Mouse (Mus musculus): ENCODE data around the gene Lamb1. TPM values are rescaled to one million over a fixed set of nuclear protein-coding genes. Genes with fewer than 3 reads are reported as not detected.

Gene Lamb1
- total RNA-seq, 2 experiments from 2014 or later, result 36.1 to 37.7 TPM

DNA sequence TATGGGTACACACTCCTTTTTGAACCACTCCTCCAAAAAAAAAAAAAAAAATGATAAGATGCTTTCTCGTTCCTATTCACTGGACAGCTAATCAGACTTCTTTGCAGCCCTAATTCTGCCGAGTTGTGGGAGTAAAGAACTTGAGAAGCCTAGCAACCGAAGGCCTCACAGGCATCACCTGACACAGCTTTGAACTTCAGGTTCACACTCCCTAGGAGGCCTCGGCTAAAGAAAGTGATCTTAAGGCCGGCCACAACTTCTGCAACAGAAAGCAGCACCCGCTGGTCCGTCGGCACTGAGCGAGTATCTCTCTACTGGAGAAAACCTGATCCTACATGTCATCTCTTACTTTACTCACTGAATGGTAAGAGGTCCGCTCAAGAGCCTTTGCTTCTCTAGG, 16.4 kb upstream of the Lamb1 start:
- DNase-seq (ENCODE audit: extremely low spot score in 1 of 2, low spot score in 1 of 2), result no peak

GRCm38 (mm10) chr12:31252259-31252658, 12.8 kb upstream of the Lamb1 start:
- DNase-seq (ENCODE audit: extremely low spot score in 1 of 2, low spot score in 1 of 2), result no peak

DNA sequence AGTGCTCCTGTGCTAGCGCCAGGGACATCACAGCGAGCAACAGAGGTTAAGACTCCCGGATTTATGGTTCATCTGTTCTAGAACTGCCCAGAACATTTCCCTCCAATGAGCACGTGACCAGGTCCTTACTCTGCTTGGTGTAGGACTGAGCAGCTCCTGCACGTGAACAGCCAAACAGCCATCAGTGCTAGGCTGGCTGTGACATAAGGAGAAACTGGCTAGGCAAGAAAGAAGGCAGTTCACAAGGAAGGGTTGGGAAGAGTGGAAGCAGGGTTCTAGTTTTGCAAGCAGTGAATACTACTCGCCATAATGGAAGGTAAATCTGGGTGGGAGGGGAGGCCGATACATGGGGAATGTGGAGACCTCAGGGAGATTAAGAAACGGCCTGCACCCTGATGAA, 10.1 kb upstream of the Lamb1 start:
- DNase-seq (ENCODE audit: extremely low spot score in 1 of 2, low spot score in 1 of 2), result no peak

DNA sequence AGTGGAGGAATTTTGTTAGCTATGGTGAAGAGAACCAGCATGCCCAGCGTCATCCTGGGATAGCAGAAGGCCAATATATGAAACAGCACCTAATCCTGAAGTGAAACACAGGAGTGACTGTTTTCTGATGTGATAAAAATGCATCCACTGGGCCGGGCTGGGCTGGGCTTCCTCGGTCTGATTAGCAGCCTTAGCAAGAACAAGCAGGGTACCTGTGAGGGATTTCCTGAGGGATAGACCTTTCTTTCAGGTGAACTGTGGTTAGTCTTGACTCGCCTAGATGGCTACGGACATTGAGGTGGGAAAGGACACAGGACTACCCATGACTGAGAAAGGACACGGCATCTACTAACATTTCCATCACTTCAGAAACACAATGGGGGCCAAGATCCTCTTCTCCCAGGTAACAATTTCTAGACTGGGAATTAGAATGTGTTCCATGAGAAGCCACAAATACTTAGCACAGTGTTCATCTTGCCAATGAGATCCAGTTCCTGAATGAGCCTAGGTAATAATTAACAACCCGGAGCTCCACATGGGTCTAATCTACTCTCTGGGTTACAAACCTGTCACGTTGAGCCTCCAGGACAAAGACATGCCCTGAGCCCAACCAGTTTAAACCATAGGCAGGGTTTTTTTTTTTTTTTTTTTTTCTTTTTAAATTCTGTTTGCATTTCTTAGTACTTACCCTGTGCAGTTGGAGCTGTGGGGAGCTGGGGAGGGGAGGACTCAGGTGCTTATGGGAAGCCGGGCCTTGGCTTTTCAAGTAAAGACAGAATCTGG, 8.7 kb upstream of the Lamb1 start:
- no peak for DNase-seq (ENCODE audit: extremely low spot score in 1 of 2, low spot score in 1 of 2)

GRCm38 (mm10) chr12:31261882-31262281, 3.2 kb upstream of the Lamb1 start:
- DNase-seq (ENCODE audit: extremely low spot score in 1 of 2, low spot score in 1 of 2), result no peak

DNA sequence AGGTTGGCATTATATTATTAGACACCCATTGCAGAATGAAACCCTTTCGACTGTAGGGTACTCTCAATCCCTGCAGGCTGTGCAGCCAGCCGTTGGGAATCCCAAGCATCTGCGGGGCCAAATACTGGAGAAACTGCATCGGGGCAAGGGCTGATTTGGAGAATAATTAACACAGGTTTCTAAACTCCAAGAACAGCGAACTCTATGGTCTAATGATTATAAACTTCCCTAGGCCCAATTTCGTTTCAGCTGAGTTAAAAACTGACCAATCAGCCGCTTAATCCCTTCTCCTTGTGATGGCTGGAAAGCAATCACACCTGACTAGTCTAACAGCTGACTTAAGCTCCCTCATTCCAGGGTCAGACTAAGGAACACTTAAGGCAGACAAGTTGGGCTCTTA, 1.1 kb upstream of the Lamb1 start:
- no peak for DNase-seq (ENCODE audit: extremely low spot score in 1 of 2, low spot score in 1 of 2)

DNA sequence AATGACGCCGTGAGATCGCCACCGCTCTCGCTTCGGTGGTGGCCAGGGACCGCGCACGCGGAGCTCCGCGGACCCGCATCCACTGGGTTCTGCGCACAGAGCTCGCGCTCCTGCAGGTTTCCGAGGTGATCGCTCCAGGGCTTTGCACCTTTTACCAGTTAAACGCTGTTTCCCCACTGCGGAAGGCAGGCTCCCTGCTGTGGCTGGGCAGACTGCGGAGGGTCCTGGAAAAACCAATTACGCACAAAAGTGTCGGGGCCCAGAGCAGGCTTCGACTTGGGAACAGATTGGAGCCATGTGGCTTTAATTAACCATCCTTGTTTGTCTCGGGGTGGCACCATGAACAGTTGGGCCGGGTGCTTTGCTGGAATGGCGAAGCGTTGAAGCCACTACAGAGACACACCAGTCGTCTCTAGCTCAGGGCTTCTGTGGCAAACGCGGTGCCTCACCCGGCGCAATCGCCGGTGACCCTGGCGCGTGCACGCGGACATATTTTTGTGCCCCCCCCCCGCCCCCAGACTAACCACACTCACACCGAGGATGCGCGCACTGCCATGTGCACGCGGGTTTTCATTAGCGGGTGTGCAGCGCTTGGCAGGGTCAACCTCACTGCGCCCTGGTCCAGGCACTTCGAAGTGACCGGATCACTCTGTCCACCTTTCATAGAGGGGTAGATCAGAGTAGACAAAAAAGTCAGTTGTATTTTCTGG, 843 bp downstream of the Lamb1 start:
- peak; percentile 32 to 50 for DNase-seq (ENCODE audit: extremely low spot score in 1 of 2, low spot score in 1 of 2)

GRCm38 (mm10) chr12:31266686-31267085, 1.7 kb downstream of the Lamb1 start:
- peak in 1 of 2 experiments; percentile 6 for DNase-seq (ENCODE audit: extremely low spot score in 1 of 2, low spot score in 1 of 2)

GRCm38 (mm10) chr12:31267363-31267762, 2.3 kb downstream of the Lamb1 start:
- no peak for DNase-seq (ENCODE audit: extremely low spot score in 1 of 2, low spot score in 1 of 2)

- DNase-seq (ENCODE audit: extremely low spot score in 1 of 2, low spot score in 1 of 2), result no peak
These were observed 3.3 kb downstream of the Lamb1 start for GRCm38 (mm10) chr12:31268315-31268714.

DNA sequence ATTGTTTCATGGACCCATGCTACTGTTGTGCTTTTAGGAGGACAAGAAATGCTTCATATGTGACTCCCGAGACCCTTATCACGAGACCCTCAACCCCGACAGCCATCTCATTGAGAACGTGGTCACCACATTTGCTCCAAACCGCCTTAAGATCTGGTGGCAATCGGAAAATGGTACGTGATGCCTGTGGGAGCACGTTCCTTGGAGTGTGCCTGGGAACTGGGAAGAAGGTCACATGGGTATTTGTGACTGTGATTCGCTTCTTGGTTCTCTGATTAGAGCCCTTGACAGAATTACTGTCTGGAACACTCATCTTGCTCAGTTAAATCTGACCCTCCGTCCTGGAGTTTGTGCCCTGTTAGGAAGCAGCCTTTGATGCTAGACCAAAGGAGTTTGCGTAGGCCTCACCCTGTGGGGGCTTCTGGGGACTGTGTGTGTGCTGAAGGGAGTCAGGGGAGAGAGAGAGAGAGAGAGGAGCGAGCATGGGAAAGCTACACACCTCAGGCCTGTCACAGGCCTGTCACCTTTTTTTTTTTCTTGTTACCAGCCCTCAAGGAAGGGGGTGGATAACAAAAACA, 4.1 kb downstream of the Lamb1 start:
- DNase-seq (ENCODE audit: extremely low spot score in 1 of 2, low spot score in 1 of 2), result no peak

DNA sequence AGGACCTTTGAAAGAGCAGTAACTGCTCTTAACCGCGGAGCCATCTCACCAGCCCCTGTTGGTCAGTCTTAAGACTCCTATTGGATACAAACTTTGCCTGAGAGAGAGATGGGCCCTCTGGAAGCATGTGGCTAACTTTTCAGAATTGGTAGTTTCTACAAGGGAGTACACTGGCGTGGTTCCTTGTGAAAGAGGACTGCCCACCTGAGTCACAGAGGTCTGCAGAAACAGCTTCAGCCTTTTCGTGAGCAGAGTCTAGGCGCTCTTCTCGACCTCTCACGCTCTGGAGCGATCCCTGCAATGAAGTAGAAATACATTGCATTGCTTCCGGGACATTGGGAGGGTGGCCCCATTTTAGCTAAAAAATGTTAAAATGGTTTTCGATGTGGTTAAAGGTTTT, 5.3 kb downstream of the Lamb1 start:
- DNase-seq (ENCODE audit: extremely low spot score in 1 of 2, low spot score in 1 of 2), result no peak

GRCm38 (mm10) chr12:31270776-31271175, 5.7 kb downstream of the Lamb1 start:
- no peak for DNase-seq (ENCODE audit: extremely low spot score in 1 of 2, low spot score in 1 of 2)

GRCm38 (mm10) chr12:31271361-31272011, 6.5 kb downstream of the Lamb1 start:
- no peak for DNase-seq (ENCODE audit: extremely low spot score in 1 of 2, low spot score in 1 of 2)

DNA sequence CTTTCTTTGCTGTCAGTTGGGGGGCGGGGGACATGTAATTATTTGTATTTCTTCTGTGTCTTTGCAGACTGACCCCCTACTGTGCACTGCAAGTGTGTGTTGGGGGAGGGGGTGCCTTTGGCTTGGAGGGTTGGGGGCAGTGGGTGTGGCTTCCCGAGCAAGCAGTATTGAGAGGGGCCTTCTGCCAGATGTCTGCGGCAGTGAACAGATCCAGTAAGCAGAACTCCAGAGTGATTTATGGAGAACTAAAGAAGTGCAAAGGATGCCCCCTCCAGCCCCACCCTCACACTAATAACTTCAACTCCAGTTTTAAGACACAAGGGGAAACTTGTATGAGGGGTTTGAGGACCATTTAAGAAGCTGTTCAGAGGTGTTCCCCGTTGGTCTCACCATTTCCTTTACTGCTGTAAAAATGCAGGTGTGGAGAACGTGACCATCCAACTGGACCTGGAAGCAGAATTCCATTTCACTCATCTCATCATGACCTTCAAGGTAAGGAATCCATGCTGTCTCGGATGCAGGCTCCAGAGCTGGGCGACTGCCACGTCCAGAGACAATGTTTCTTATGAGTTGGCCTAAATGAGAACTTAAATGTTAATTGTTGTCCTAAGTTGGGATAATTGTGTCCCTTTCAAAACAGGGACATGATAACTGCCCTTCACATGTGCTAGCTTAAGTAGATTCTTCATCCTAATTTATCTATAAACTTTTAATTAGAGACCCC, 7.1 kb downstream of the Lamb1 start:
- no peak for DNase-seq (ENCODE audit: extremely low spot score in 1 of 2, low spot score in 1 of 2)

DNA sequence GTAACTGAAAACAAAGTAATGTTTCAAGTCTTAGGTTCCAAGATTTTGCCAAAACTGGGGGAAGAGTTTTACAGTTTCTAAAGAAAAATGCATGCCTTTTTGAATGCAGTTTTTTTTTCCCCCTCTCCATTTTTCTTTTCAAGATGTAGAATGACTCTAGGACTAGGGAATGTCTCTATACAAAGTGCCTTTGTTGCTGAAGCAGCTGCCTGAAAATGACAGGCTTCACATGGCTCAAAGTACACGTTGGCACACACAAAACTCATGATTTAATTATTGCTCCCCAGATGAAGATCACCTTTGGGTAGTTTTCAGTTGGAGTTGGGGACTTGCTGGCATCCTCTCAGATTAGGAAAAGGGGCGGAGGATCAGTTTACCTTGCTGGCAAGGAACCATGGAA, 7.8 kb downstream of the Lamb1 start:
- DNase-seq (ENCODE audit: extremely low spot score in 1 of 2, low spot score in 1 of 2), result no peak

GRCm38 (mm10) chr12:31273646-31274045, 8.6 kb downstream of the Lamb1 start:
- no peak for DNase-seq (ENCODE audit: extremely low spot score in 1 of 2, low spot score in 1 of 2)

GRCm38 (mm10) chr12:31275411-31275810, 10.4 kb downstream of the Lamb1 start:
- no peak for DNase-seq (ENCODE audit: extremely low spot score in 1 of 2, low spot score in 1 of 2)

GRCm38 (mm10) chr12:31278270-31278669, 13.2 kb downstream of the Lamb1 start:
- DNase-seq (ENCODE audit: extremely low spot score in 1 of 2, low spot score in 1 of 2), result no peak

DNA sequence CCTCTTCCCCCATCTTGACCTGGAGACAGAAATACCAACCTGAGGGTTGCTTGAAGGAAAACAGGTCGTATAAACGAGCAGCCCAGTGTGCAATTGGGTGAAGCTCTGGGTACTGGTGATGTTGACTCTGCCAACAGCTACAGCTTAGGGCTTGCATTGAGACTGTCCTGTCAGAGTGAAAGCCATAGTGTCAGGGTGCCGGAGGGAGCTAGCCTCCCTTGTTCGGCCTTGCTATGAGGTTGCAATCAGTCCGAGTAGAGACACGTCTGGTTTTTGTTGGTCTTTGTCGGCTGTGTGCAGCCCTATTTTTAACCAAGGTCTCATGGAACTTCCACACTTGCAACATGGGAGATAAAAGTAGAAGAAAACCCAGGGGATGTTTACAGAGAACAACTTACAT, 15.3 kb downstream of the Lamb1 start:
- no peak for DNase-seq (ENCODE audit: extremely low spot score in 1 of 2, low spot score in 1 of 2)
